Mouse (Mus musculus) lung, postnatal 0 days (tissue): ENCODE measurements at regions not wholly inside any gene's neighbourhood (a gene's known extent, or its start where the extent isn't known, plus 50 kb on each side); places are given as distances from the start of the nearest gene placed in this dataset.

Experiments
- ATAC-seq: fragments of 200-750 bp; cut with Nextera tagmentation; 2 replicates; pipeline ENCODE4 v1.8.0; 2017; ENCODE audit warnings: moderate library complexity
- DNase-seq: peaks from one replicate; pipeline ENCODE4 v3.0.0-alpha.2; 2016; ENCODE audit warnings: low spot score
- H3K27ac ChIP-seq: fragments of 300-500 bp; sonication (generic); 2 replicates; pipeline ENCODE4 v1.5.1; 2014; ENCODE audit warnings: antibody characterized with exemption, mild to moderate bottlenecking, low read length, mixed read lengths
- H3K27me3 ChIP-seq: fragments of 300-500 bp; sonication (generic); replicated peaks from 2 replicates; pipeline ENCODE4 v1.6.1; 2014; ENCODE audit warnings: low read length, mixed read lengths; ENCODE audit not compliant: insufficient read depth
- H3K36me3 ChIP-seq: fragments of 300-500 bp; sonication (generic); 2 replicates; pipeline ENCODE4 v1.6.1; 2014; ENCODE audit warnings: low read length, mixed read lengths; ENCODE audit not compliant: insufficient read depth
- H3K4me1 ChIP-seq: fragments of 300-500 bp; sonication (generic); 2 replicates; pipeline ENCODE4 v1.6.1; 2014; ENCODE audit warnings: antibody characterized with exemption, low read depth, low read length, mixed read lengths; ENCODE audit not compliant: insufficient read depth
- H3K4me2 ChIP-seq: fragments of 300-500 bp; sonication (generic); replicated peaks from 2 replicates; pipeline ENCODE4 v1.6.1; 2014; ENCODE audit warnings: low read depth, mild to moderate bottlenecking, low read length, moderate library complexity, mixed read lengths
- H3K4me3 ChIP-seq: fragments of 300-500 bp; sonication (generic); 2 replicates; pipeline ENCODE4 v1.5.1; 2014; ENCODE audit warnings: low read depth, low read length
- H3K9ac ChIP-seq: fragments of 300-500 bp; sonication (generic); replicated peaks from 2 replicates; pipeline ENCODE4 v1.6.1; 2014; ENCODE audit warnings: low read depth, mild to moderate bottlenecking
- H3K9me3 ChIP-seq: fragments of 300-500 bp; sonication (generic); 2 replicates; pipeline ENCODE4 v1.6.1; 2016; ENCODE audit warnings: low read length, mixed read lengths
- CTCF ChIP-seq: IDR thresholded peaks from 2 replicates; pipeline ENCODE4 v1.5.1; 2016; ENCODE audit warnings: antibody characterized with exemption, mild to moderate bottlenecking
- EP300 ChIP-seq: IDR thresholded peaks from 2 replicates; pipeline ENCODE4 v1.6.1; 2016; ENCODE audit warnings: antibody characterized with exemption, mild to moderate bottlenecking, control low read depth
- WGBS: fragments of 180-500 bp; shearing (Covaris S2); extraction: QIAGEN DNeasy Blood & Tissue Kit; methylation state at CpG from one replicate; pipeline ENCODE4 v1.1.7; 2014; 5-methylcytosine and 5-hydroxymethylcytosine counted together

- H3K27me3 ChIP-seq: no peaks in the 10 kb centered on the region
- H3K36me3 ChIP-seq: no peaks in the 10 kb centered on the region
- H3K4me1 ChIP-seq: no peaks in the 10 kb centered on the region
- no peak overlapping the region for H3K27ac ChIP-seq
- peak; percentile 64 for ATAC-seq
- TF ChIP-seq EP300 (no peak), CTCF (no peak)
- H3K9me3 ChIP-seq: no peaks in the 10 kb centered on the region
- H3K4me3 ChIP-seq: no peak overlapping the region
- DNase-seq: peak; percentile 7
- no peak overlapping the region for H3K9ac ChIP-seq
- no peak overlapping the region for H3K4me2 ChIP-seq
These were observed 221.0 kb upstream of the 9630041A04Rik start for GRCm38 (mm10) chr9:101640598-101640997.

DNA sequence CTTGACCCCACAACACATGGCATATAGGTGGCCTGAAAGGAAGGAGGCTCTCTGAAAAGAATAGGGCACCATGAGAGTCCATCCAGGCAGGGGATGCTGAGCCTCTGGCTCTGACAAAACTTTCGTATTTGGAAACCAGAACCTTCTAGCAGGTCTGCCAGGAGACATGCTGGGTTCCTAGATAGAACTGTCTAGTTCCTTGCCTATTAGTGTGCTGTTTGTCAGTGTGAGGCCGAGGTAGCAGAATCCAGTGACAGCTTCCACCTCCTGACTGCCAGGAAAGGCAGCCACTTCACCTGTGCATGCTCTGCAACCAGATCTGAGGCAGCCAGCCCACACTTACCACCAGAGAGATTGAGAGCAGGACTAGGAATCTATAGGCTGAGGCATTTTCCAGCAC is 245.4 kb upstream of the 9630041A04Rik start:
- no peaks in the 10 kb centered on the region for H3K9me3 ChIP-seq
- H3K4me1 ChIP-seq: no peaks in the 10 kb centered on the region
- H3K9ac ChIP-seq: no peak overlapping the region
- no peaks in the 10 kb centered on the region for H3K27me3 ChIP-seq
- 75% methylated on average over 2 of the region's 2 CpGs for WGBS
- no peak overlapping the region for H3K27ac ChIP-seq
- no peak overlapping the region for H3K4me3 ChIP-seq
- H3K4me2 ChIP-seq: no peak overlapping the region
- H3K36me3 ChIP-seq: no peaks in the 10 kb centered on the region
- DNase-seq (no peak), ATAC-seq (no peak)
- no peak for TF ChIP-seq CTCF
- TF ChIP-seq EP300: no peak

GRCm38 (mm10) chr9:101615176-101615575 is 246.5 kb upstream of the 9630041A04Rik start:
- no peak for DNase-seq

GRCm38 (mm10) chr9:101613933-101614332 is 247.7 kb upstream of the 9630041A04Rik start:
- Histone ChIP-seq H3K27ac (no peak overlapping the region), H3K9ac (no peak overlapping the region), H3K4me1 (no peaks in the 10 kb centered on the region), H3K36me3 (no peaks in the 10 kb centered on the region), H3K4me3 (no peak overlapping the region), H3K4me2 (no peak overlapping the region), H3K27me3 (no peaks in the 10 kb centered on the region), H3K9me3 (no peaks in the 10 kb centered on the region)
- WGBS: 67% methylated on average over 3 of the region's 3 CpGs
- TF ChIP-seq CTCF (no peak), EP300 (no peak)
- ATAC-seq: no peak
- no peak for DNase-seq

More at GRCm38 (mm10) chr9:101615176-101615575, 246.5 kb upstream of the 9630041A04Rik start:
- Histone ChIP-seq H3K36me3 (no peaks in the 10 kb centered on the region), H3K9ac (no peak overlapping the region), H3K9me3 (no peaks in the 10 kb centered on the region), H3K4me2 (no peak overlapping the region), H3K4me1 (no peaks in the 10 kb centered on the region), H3K27me3 (no peaks in the 10 kb centered on the region), H3K27ac (no peak overlapping the region), H3K4me3 (no peak overlapping the region)
- TF ChIP-seq EP300 (no peak), CTCF (no peak)
- ATAC-seq: no peak
- WGBS: 74% methylated on average over 3 of the region's 3 CpGs

DNA sequence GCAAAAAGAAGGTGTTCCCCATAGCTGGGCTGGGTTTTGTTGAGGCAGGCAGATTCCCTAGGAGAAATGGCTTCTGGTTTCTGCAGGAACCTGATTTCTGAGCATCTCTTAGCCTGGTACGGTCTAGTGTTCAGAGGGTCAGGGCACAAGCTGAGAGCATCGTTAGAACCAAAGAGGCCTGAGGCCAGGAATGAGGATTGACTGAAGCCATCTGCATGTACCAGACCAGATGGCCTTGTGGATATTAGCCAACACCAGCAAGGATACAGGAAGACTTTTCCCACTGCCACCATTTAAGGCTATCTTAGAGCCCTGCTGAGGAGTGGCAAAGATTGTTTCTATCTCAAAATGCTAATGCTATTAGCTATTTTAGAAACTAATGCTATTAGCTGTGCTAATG is 248.2 kb upstream of the 9630041A04Rik start:
- no peak overlapping the region for H3K4me2 ChIP-seq
- TF ChIP-seq EP300: no peak
- TF ChIP-seq CTCF: no peak
- WGBS: 55% methylated on average over 2 of the region's 2 CpGs
- H3K4me1 ChIP-seq: no peaks in the 10 kb centered on the region
- no peaks in the 10 kb centered on the region for H3K27me3 ChIP-seq
- no peak overlapping the region for H3K9ac ChIP-seq
- H3K27ac ChIP-seq: no peak overlapping the region
- H3K9me3 ChIP-seq: no peaks in the 10 kb centered on the region
- H3K36me3 ChIP-seq: no peaks in the 10 kb centered on the region
- H3K4me3 ChIP-seq: no peak overlapping the region
- DNase-seq (no peak), ATAC-seq (0 out of 2 replicates have a peak, but pooled peaks have one; percentile 38)

- Histone ChIP-seq H3K9ac (no peak overlapping the region), H3K4me1 (no peaks in the 10 kb centered on the region), H3K4me3 (no peak overlapping the region), H3K27me3 (no peaks in the 10 kb centered on the region), H3K36me3 (no peaks in the 10 kb centered on the region), H3K27ac (no peak overlapping the region), H3K4me2 (no peak overlapping the region), H3K9me3 (no peaks in the 10 kb centered on the region)
- no peak for TF ChIP-seq CTCF
- TF ChIP-seq EP300: no peak
- 80% methylated on average over 5 of the region's 5 CpGs for WGBS
- ATAC-seq (no peak), DNase-seq (no peak)
These were observed 248.7 kb upstream of the 9630041A04Rik start for GRCm38 (mm10) chr9:101612971-101613370.

- no peaks in the 10 kb centered on the region for H3K9me3 ChIP-seq
- TF ChIP-seq CTCF (no peak), EP300 (0 out of 2 replicates have a peak, but pooled peaks have one; percentile 14)
- 46% methylated on average over 4 of the region's 4 CpGs for WGBS
- no peak overlapping the region for H3K4me2 ChIP-seq
- peak; percentile 59 for DNase-seq
- H3K36me3 ChIP-seq: no peaks in the 10 kb centered on the region
- H3K4me1 ChIP-seq: no peaks in the 10 kb centered on the region
- peak; percentile 38; the same call in 1 of the 2 replicates for ATAC-seq
- no peak overlapping the region for H3K4me3 ChIP-seq
- H3K9ac ChIP-seq: no peak overlapping the region
- H3K27ac ChIP-seq: no peak overlapping the region
- no peaks in the 10 kb centered on the region for H3K27me3 ChIP-seq
These were observed 249.1 kb upstream of the 9630041A04Rik start for GRCm38 (mm10) chr9:101612571-101612970.
